ENCODE assay signal across 8 mouse cellular contexts in genomic region chr2:10373508-10374206, GRCm38 (mm10). TPM values are rescaled to one million over a fixed set of nuclear protein-coding genes. Genes with fewer than 3 reads are reported as not detected.
A peak's percentile ranks its signal among the peaks of the same experiment; 100 is the strongest.
DNase-seq lines count a peak whose midpoint lies in the region; ATAC-seq and TF ChIP-seq lines count a peak whose summit lies in the region.

No protein-coding gene starts in this region.

- intact Hi-C loops in left cerebral cortex, postnatal 14 days (cut with DNase I): loop anchor here (5.0 to 10.0 kb wide), 3 partner anchors 171 to 684 kb away; no protein-coding TSS in a partner anchor

- H3K9ac ChIP-seq in forebrain, postnatal 0 days: peak overlapping the region; percentile 47
- H3K9ac ChIP-seq in limb, embryonic 14.5 days (ENCODE audit: low read depth, low read length, severe bottlenecking): peak overlapping the region; percentile 53
- H3K9ac ChIP-seq in neural tube, embryonic 15.5 days (replicated peaks): peak overlapping the region; percentile 58

- H3K9me3 ChIP-seq in forebrain, postnatal 0 days (ENCODE audit: low read length): no peaks in the 10 kb centered on the region
- H3K9me3 ChIP-seq in limb, embryonic 14.5 days (ENCODE audit: control insufficient read depth, low read length): no peaks in the 10 kb centered on the region
- no peaks in the 10 kb centered on the region for H3K9me3 ChIP-seq in neural tube, embryonic 15.5 days (replicated peaks)

- H3K4me1 ChIP-seq in forebrain, postnatal 0 days (ENCODE audit: insufficient read depth): peaks cover 19% of the 10 kb centered on the region
- H3K4me1 ChIP-seq in limb, embryonic 14.5 days (ENCODE audit: control insufficient read depth, insufficient read depth, low read length): peaks cover 12% of the 10 kb centered on the region
- H3K4me1 ChIP-seq in neural tube, embryonic 15.5 days: peaks cover 30% of the 10 kb centered on the region

- DNase-seq in left cerebral cortex, postnatal 14 days (ENCODE audit: low spot score in 2 of 2): peak; percentile 12 to 43
- DNase-seq in left cerebral cortex, adult 18-20 months (ENCODE audit: low spot score in 2 of 2): no peak
- peak; percentile 18 for DNase-seq in adrenal gland, postnatal 14 days
- DNase-seq in forebrain, postnatal 0 days: peak; percentile 43
- peak; percentile 22 for DNase-seq in limb, embryonic 14.5 days (ENCODE audit: low spot score)
- DNase-seq in urinary bladder, postnatal 36 days (ENCODE audit: low spot score in 2 of 2): no peak

- peaks cover 51% of the 10 kb centered on the region for H3K27me3 ChIP-seq in forebrain, postnatal 0 days (ENCODE audit: insufficient read depth, low read length)
- peaks cover 62% of the 10 kb centered on the region for H3K27me3 ChIP-seq in limb, embryonic 14.5 days (ENCODE audit: control insufficient read depth, insufficient read depth, low read length)
- H3K27me3 ChIP-seq in neural tube, embryonic 15.5 days (replicated peaks): peaks cover 41% of the 10 kb centered on the region

- H3K36me3 ChIP-seq in forebrain, postnatal 0 days (ENCODE audit: insufficient read depth): no peaks in the 10 kb centered on the region
- no peaks in the 10 kb centered on the region for H3K36me3 ChIP-seq in limb, embryonic 14.5 days (ENCODE audit: control insufficient read depth, insufficient read depth, low read length)
- H3K36me3 ChIP-seq in neural tube, embryonic 15.5 days: no peaks in the 10 kb centered on the region

- no peak for TF ChIP-seq POLR2A in limb, embryonic 14.5 days (IDR thresholded peaks at IDR 0.05; ENCODE audit: borderline replicate concordance, extremely low read depth, insufficient read depth, insufficient read length)

- under 1% methylated on average over 30 of the region's 30 CpGs for WGBS in forebrain, postnatal 0 days
- WGBS in limb, embryonic 14.5 days: under 1% methylated on average over 30 of the region's 30 CpGs
- 1% methylated on average over 30 of the region's 30 CpGs for WGBS in neural tube, embryonic 15.5 days

- H3K4me2 ChIP-seq in forebrain, postnatal 0 days (ENCODE audit: low read depth): peak overlapping the region; percentile 97
- peak overlapping the region; percentile 81 for H3K4me2 ChIP-seq in limb, embryonic 14.5 days (replicated peaks; ENCODE audit: low read depth, low read length, severe bottlenecking)
- peak overlapping the region; percentile 96 for H3K4me2 ChIP-seq in neural tube, embryonic 15.5 days

- ATAC-seq in forebrain, postnatal 0 days: 0 out of 2 replicates have a peak, but pooled peaks have one; percentile 4
- ATAC-seq in limb, embryonic 14.5 days (ENCODE audit: low FRiP score, low read depth): no peak
- ATAC-seq in neural tube, embryonic 15.5 days (ENCODE audit: low FRiP score): peak; percentile 17; the same call in 1 of the 2 replicates
- ATAC-seq in inflammation-experienced regulatory T-cells, adult 6 months: no peak

- no peak overlapping the region for H3K27ac ChIP-seq in forebrain, postnatal 0 days (ENCODE audit: low read depth, low read length)
- H3K27ac ChIP-seq in limb, embryonic 14.5 days (replicated peaks; ENCODE audit: low read depth, low read length): no peak overlapping the region
- peak overlapping the region; percentile 6; the same call in 1 of the 2 replicates for H3K27ac ChIP-seq in neural tube, embryonic 15.5 days (replicated peaks)

- TF ChIP-seq CTCF in forebrain, postnatal 0 days (IDR thresholded peaks at IDR 0.05; ENCODE audit: low read depth): no peak

- H3K4me3 ChIP-seq in forebrain, postnatal 0 days (ENCODE audit: low read depth, low read length): peak overlapping the region; percentile 62
- H3K4me3 ChIP-seq in limb, embryonic 14.5 days (replicated peaks; ENCODE audit: low read length): peak overlapping the region; percentile 59
- H3K4me3 ChIP-seq in neural tube, embryonic 15.5 days (replicated peaks): peak overlapping the region; percentile 71

RNA-seq across cellular contexts. Expression of gene Sfmbt2, which starts 3.3 kb away (rescaled TPM):
- 1 to 10 TPM; 6.2 to 6.4 TPM for total RNA-seq in left cerebral cortex, postnatal 14 days (2021)
- 1 to 10 TPM; 2.2 to 2.3 TPM for total RNA-seq in left cerebral cortex, adult 18-20 months (2021)
- total RNA-seq in adrenal gland, postnatal 14 days (2021): 1.3 and 1.6 TPM in 2 replicates
- 4.4 and 6.4 TPM in 2 replicates for total RNA-seq in forebrain, postnatal 0 days (2014; rRNA removed)
- polyA plus RNA-seq in forebrain, postnatal 0 days (2015; fragmentation: Nextera tagmentation; extraction: Ambion mirVana): 1.6 and 2.2 TPM in 2 replicates
- 2.2 and 2.5 TPM in 2 replicates for polyA plus RNA-seq in limb, embryonic 14.5 days (2012; rRNA removed)
- polyA plus RNA-seq in limb, embryonic 14.5 days (2014; fragmentation: Nextera tagmentation; extraction: Ambion mirVana): 2.5 and 3.0 TPM in 2 replicates
- polyA plus RNA-seq in neural tube, embryonic 15.5 days (2015; fragmentation: Nextera tagmentation; extraction: Ambion mirVana): 6.5 and 7.1 TPM in 2 replicates
- 1 to 10 TPM; 1.2 to 2.9 (median 2.7) TPM for polyA plus RNA-seq in inflammation-experienced regulatory T-cells, adult 6 months (2017; shearing (Covaris generic))

Comparison
In these comparisons a context has a peak if more than half of its experiments do, and no peak if none do; other contexts are left out.
1. DNase-seq: peak in left cerebral cortex, postnatal 14 days (2 of 2), adrenal gland, postnatal 14 days (single experiment), forebrain, postnatal 0 days (single experiment) and limb, embryonic 14.5 days (single experiment); none in left cerebral cortex, adult 18-20 months (0 of 2) and urinary bladder, postnatal 36 days (0 of 2).
2. ATAC-seq: peak in forebrain, postnatal 0 days (single experiment) and neural tube, embryonic 15.5 days (single experiment); none in limb, embryonic 14.5 days (single experiment) and inflammation-experienced regulatory T-cells, adult 6 months (single experiment).
3. Peak in every context shown above with its lines, with median percentiles within 50 percentile points of each other: H3K4me2 ChIP-seq, H3K4me3 ChIP-seq and H3K9ac ChIP-seq.